Mouse (Mus musculus): Measurements from ENCODE around the gene Armc8.

GRCm38 (mm10) chr9:99429845-99430244, 138.9 kb downstream of the Armc8 start:
- TF ChIP-seq CTCF (IDR thresholded peaks at IDR 0.05; ENCODE audit: control insufficient read depth, insufficient read depth, low read length) (no peak), POLR2A (IDR thresholded peaks at IDR 0.05; ENCODE audit: borderline replicate concordance, control insufficient read depth, low read depth, low read length) (no peak)

Measured in bone marrow, adult 2 months (tissue).